Mouse (Mus musculus): Measurements from ENCODE around the gene Synpo2.

Synpo2 gene

GRCm38 (mm10) chr3:123205065-123205464 is 30.9 kb downstream of the Synpo2 start:
- DNase-seq (ENCODE audit: low spot score in 2 of 2), result no peak

DNA sequence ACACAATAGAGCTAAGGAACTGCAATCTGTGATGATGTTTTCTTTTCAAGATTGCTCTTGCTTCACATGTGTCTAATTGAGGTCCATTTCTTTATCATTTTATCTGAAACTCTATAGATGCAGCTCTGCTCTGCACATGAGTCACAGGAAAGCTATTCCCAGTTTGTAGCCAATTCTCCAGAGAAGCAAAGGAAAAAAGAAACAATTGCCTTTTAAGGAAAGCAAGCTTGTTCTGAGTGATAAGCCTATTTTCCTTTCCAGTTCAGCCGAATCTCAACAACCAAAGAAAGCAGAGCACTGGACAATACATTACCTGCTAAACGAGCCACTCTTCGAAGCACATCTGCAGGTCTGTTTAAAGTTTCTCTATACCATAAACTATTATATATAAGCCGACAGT is 31.3 kb downstream of the Synpo2 start:
- no peak for DNase-seq (ENCODE audit: low spot score in 2 of 2)

DNA sequence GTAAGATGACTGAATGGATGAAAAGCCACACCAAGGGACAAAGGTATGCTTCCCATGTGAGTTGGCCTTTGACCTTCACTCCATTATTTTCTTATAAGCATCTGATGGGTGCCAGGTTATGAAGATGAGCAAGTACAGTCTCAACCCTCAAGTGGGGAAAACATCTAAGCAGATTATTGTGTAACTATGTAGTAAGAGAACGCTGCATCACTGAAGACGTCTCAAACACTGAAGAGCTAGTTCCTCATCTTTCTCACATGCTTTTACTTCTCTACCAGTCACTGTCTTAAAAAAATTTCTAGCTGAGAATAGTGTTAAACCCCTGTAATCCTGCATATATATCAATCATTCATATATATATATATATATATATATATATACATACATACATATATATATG is 34.2 kb downstream of the Synpo2 start:
- no peak for DNase-seq (ENCODE audit: low spot score in 2 of 2)

GRCm38 (mm10) chr3:123193740-123194139 is 42.2 kb downstream of the Synpo2 start:
- DNase-seq (ENCODE audit: low spot score in 2 of 2), result no peak

DNA sequence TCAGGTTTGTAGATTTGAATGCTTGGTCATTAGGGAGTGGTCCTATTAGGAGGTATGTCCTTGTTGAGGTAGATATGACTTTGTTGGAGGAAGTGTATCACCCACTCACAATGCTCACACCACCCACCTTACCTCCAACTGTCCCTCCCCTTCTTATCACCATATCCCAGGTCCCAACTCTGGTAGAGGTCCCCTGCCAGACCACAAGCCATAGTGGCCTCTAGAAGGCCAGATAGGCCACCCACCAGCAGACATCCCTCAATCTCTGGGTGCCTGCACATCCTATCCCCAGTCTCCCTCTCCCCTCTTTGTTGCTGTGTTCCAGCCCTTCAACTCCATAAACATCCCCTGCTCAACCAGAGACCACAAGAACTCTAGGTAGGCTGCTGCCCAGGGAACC is 44.3 kb downstream of the Synpo2 start:
- no peak for DNase-seq (ENCODE audit: low spot score in 2 of 2)

DNA sequence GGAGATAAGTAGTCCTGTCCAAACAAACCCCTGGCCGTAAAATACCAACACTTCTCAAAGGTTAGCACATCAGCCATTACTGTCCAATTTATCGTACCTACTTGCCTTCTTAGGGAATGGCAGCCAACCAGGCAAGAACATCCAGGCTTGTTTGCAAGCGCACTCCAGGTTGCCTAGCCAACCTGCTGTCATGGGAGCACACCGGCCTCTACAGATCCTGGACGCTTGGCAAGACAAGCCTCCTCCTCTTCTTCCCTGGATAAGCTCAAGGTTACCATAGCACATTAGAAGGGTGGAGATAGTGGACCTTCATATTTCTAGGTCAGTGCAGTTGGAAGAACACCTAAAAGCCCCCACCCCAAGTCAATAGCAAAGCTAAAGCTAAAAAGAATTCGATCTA is 45.6 kb downstream of the Synpo2 start:
- no peak for DNase-seq (ENCODE audit: low spot score in 2 of 2)

DNA sequence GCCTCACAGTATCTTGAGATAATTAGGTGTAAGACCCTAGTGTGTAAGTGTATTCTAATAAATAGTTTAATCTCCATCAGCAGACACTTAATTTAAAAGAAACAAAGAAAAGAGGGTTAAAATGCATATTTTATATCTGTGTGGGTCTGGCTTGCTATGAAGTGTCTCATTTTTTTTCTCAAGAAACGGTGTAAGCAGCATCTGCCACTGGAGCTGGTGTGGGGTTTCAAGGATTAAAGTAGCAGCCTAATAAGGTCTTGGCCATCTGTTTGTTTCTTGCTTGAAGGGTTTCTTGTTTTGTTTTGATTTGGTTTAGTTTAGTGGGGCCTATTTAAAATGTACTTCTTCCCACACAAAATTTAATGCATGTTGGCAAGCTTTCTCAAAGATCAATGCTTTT is 46.1 kb downstream of the Synpo2 start:
- DNase-seq (ENCODE audit: low spot score in 2 of 2), result no peak

GRCm38 (mm10) chr3:123188616-123189230 is 47.2 kb downstream of the Synpo2 start:
- DNase-seq (ENCODE audit: low spot score in 2 of 2), result no peak

DNA sequence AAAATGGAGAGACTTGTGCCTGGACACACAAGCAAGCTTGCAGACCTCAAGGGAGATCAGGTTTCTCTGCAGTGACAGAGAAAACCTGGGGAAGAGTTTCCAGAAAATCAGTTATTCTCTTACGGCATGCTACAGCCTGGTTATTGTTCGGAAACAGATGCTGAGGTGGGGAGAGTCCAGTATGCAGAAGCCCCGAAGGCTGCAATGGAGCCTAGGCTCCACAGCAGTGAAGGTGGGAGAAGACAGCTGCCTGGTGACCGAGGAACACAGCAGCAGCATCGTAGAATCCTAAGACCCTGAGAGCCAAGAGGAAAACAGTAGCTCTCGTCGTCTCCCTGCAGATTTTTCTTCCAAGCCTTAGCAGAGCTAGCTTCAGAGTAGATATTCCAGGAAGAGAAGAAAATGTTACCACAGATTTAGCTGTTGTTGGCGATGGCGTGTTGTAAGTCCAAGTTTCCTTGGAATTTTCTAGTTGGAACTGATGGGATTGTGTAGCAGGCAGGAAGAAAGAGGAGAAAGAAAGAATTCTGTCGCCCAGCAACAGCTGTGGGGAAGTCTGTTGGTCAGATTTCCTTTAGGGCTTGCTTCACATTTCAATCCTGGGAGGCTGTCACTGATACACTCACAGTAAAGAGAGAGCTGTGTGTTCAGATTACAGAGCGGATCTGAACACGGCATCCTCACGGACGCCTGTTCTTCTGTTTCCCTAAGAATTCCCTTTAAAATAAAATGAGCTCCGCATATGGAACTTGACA is 48.4 kb downstream of the Synpo2 start:
- no peak for DNase-seq (ENCODE audit: low spot score in 2 of 2)

DNA sequence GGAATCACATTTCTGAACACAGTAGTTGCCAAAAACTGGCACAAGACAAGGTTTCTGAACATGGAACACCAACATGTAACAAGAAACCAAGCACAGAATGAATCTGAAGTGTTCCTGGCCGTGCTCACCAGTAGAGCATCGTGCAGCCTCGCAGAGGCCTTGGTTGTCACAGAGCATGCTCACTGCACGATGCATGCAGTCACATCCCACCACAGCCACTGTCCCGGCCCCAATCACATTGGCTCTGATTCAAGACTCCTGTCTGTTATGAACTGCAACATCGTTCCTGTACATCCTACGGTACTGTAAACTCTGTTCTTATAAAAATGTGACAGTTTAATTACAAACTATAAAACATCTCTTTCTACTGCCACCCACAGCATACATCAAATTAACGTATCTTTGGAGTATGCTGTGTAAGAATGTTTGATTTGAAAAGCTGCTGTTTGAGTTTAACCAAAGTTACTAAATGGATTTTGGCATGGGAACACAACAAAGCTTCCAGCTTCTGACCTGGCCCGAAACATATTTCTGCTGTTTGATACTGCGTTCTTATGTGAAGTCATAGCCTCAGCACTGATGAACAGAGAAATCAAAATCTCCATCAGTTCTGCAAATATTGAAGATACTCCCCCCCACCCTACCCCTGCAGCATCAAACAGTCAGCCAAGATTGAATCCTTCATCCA is 50.6 kb downstream of the Synpo2 start:
- no peak for DNase-seq (ENCODE audit: low spot score in 2 of 2)

DNA sequence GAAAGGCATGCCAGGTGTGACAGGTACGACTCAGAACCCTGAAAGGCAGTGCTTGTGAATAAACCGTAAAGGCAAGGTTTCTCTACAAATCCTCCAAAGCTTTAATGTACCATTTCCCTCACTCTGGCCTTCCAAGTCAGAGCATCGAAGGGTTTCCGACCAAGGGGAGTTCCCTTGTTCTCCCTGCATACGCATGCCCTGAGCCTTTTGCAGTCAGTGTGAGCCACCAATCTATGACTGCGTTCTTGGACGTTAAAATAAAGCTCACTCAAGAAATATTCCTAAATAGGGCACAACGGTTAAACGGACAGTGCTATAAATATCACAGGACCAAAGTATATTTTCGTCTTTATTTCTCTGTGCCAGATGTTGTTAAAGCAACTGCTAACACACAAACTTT is 51.7 kb downstream of the Synpo2 start:
- no peak for DNase-seq (ENCODE audit: low spot score in 2 of 2)

GRCm38 (mm10) chr3:123179508-123179907 is 56.4 kb downstream of the Synpo2 start:
- no peak for DNase-seq (ENCODE audit: low spot score in 2 of 2)

GRCm38 (mm10) chr3:123179041-123179440 is 56.9 kb downstream of the Synpo2 start:
- no peak for DNase-seq (ENCODE audit: low spot score in 2 of 2)

DNA sequence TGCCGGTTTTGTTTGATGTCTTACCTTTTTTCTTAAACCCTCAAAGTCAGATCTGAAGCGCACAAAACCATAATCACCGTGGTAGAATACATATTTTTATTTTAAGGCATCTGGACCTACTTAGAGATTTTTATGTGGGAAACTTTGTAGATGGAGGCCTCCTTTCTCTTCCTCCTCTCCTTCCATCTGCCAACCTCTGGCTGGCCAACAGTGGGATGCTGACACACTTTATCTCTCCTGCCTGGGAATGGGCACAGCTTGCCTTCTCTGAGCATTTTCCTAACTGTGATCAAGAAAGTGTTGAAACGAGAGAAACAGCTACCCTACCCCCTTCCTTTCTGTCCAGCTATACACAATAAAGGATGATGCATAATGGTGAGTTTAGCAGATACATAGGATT is 57.5 kb downstream of the Synpo2 start:
- no peak for DNase-seq (ENCODE audit: low spot score in 2 of 2)

DNA sequence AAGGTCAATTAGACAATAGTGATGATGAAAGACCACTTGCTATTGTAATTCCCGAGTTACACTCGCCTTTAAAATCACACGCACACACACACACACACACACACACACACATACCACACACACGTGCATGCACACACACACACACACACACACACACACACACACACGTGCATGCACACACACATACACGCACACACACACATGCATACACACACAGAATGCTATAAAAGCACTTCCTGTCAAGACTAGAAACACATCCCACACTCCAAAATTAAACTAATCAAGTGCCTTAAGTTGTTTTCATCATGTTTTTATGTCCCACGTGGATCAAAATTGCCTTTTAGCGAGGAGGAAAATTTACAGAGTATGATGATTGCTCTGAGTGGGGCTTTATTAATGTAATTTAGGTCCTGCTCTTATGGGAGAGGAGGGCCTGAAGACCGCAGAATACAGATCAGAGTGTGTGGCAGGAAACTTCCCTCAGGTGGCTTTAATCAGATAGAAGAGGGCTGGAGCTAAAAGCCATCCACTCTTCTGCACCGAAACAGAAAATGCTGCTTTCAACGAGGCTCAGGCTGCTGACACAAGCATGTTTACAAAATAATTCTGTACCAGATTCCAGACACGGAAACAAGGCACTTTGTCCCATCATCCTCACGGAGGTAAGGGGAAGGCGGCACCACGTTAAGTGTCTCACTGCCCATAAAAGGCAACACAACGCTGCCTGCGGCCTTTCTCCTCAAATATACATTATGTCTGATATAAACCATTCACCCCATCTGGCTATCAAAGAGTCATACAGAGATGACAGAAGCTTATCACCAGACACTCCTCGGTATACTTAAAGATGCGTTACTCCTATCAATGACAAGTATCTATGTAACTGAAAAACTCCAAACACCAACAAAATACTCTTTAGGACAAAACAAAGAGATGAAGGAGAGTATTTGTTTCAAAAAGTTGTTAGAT is 59.3 kb downstream of the Synpo2 start:
- no peak for DNase-seq (ENCODE audit: low spot score in 2 of 2)

DNA sequence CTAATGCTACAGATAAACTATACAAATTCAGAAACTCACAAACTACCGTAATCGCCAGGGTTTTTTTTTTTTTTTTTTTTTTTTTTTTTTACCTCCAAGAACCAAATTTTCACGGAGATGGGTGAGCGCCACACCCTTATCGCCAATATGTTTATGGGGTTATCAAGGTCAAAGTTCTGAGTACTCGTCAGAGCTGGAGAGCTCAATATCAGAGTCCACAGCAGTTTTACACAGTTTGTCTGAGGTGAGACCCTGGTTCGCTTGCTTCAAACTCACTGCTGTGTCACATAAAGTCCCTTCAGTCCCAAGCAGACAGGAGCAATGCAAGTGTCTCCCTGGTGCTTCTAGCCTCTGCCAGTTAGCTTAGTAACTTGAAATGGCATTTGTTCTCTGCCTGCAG is 60.8 kb downstream of the Synpo2 start:
- DNase-seq (ENCODE audit: low spot score in 2 of 2), result no peak

DNA sequence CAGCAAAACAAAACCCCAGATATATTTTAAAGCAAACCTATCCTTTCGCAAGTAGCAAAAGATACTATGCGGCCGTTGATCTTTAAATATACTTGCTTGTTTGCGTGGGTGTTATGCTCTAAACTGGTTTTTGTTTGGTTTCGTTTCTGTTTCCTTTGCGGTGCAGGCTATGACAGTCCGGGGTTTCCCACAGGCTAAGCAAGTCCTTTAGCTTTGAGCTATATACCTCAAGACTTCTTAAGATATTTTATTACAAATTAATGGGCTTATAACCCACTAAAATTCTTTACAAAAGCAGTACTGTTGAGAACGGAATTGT is 61.6 kb downstream of the Synpo2 start:
- no peak for DNase-seq (ENCODE audit: low spot score in 2 of 2)

DNA sequence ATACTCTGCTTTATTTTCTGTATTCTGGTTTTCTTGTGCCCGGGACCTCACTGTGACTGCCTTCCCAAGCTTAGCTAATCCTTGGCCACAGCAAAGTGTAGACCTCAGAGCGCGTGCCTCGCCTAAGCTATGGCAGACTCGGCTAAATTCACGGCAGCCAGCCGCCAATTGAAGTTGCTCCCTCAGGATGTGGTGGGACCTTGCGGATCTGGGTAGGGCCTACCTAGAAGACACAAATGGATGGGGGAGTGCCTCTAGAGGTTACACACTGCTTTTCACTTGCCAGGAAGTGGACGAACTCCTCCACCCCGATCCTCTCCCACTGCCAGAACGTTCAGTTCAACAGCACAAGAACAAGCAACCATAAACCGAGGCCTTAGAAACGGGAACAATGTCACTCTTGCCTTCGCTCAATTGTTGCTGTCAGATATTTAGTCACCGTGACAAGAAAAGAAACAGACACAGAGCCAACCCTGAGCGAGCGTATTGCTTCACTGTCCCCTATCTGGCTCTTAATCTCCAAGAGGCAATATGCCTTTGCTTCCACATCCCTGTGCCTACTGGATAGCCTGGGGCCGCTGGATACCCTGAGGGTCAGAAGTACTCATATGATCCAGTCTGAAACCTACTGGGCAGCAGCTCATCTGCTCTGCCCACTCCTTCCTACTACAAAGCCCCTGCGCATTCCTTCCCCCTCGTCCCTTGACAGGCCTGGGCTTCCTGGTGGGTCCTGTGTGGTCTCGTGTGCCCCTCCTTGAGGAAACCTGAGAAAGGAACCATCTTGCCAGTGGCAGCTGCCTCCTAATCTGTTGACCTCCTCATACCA is 62.2 kb downstream of the Synpo2 start:
- DNase-seq (ENCODE audit: low spot score in 2 of 2), result no peak

DNA sequence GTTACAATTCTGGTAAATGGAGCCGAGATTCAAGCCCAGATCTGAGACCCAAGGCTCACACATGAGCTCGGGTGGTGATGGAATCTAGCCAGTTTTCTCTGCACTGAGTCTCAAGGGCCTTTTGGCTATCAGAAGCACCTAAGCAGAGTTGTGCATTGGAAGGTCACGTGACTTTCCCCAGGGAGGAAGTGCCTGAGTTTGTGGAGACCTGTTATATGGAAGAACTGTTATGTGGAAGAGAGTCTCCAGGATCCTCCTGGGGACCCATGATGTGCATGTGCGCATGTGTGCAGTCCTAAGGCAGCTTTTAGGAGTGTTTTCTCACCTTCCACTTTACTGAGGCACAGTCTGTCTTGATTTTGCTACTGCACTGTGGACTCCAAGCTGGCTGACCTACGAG is 63.8 kb downstream of the Synpo2 start:
- no peak for DNase-seq (ENCODE audit: low spot score in 2 of 2)

GRCm38 (mm10) chr3:123169398-123169797 is 66.6 kb downstream of the Synpo2 start:
- no peak for DNase-seq (ENCODE audit: low spot score in 2 of 2)

DNA sequence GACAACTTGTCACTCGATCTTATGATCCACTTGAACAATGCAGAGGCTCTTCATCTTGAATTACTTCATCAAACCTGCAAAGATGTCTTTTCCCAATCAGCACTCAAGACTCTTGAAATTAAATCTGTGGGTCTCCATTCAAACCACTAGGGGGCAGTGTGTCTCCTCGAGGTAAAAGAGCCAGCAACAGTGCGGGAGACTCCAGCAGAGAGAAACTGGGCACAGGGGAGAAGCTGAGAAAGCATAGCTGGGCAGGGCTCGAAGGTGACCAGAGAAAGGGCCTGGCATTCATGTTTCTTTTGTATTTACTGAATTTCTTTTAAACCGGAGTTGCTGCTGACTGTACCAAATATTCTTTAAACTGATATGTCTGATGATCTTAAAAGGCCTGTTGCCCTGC is 67.1 kb downstream of the Synpo2 start:
- DNase-seq (ENCODE audit: low spot score in 2 of 2), result peak; percentile 33 to 35
